In the genomic region with DNA sequence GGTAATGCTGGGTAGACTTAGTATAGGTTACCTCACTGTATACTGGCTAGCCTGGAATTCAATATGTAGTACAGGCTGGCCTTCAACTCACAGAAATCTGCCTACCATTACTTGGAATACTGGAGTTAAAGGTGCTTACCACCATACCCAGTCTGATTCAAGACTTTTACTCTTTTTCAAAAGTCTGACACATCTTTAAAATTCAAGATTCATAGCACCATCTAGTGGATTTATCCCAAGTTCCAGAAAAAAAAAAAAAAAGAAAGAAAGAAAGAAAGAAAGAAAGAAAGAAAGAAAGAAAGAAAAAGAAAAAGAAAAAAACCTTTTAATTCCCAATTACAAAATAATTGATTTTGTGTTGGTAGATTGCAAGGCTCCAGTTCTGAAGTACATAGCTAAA, we compare ENCODE assay signal across 23 mouse cellular contexts.
A peak's percentile ranks its signal among the peaks of the same experiment; 100 is the strongest.
DNase-seq lines count a peak whose midpoint lies in the region; ATAC-seq and TF ChIP-seq lines count a peak whose summit lies in the region.
"Had no signal": no experiment of that assay in that cellular context is flagged by ENCODE, and none has a peak within 500 bp of the region (broad histone marks: within the 10 kb centered on the region; RNA-seq: fewer than 3 reads in every experiment).

No protein-coding gene starts in this region.

- ATAC-seq in forebrain, embryonic 14.5 days: no peak
- ATAC-seq in forebrain, embryonic 11.5 days (replicated peaks; ENCODE audit: low FRiP score): no peak
- no peak for ATAC-seq in midbrain, embryonic 14.5 days (ENCODE audit: low FRiP score, low TSS enrichment)
- no peak for ATAC-seq in stomach, postnatal 0 days (ENCODE audit: low FRiP score, low TSS enrichment)
- ATAC-seq in erythroid progenitor cell, adult 5-6 weeks (replicated peaks; ENCODE audit: low FRiP score, poor library complexity, severe bottlenecking): no peak
- ATAC-seq: CD4-positive, CD25-positive, alpha-beta regulatory T cell, adult 4 months; forebrain, postnatal 0 days had no signal

- H3K27me3 ChIP-seq in forebrain, embryonic 14.5 days (replicated peaks; ENCODE audit: control insufficient read depth, insufficient read depth, low read length): no peaks in the 10 kb centered on the region
- H3K27me3 ChIP-seq in forebrain, embryonic 11.5 days (ENCODE audit: control insufficient read depth, insufficient read depth, low read length): no peaks in the 10 kb centered on the region
- no peaks in the 10 kb centered on the region for H3K27me3 ChIP-seq in midbrain, embryonic 14.5 days (ENCODE audit: control insufficient read depth, insufficient read depth, low read length)
- no peaks in the 10 kb centered on the region for H3K27me3 ChIP-seq in midbrain, embryonic 10.5 days (ENCODE audit: low read depth, poor library complexity, severe bottlenecking)
- H3K27me3 ChIP-seq in stomach, postnatal 0 days (ENCODE audit: control insufficient read depth, insufficient read depth, low read length): no peaks in the 10 kb centered on the region
- H3K27me3 ChIP-seq: embryonic facial prominence, embryonic 15.5 days; forebrain, embryonic 12.5 days; heart, embryonic 12.5 days had no signal

- no peak for TF ChIP-seq EP300 in stomach, postnatal 0 days (optimal IDR thresholded peaks at IDR 0.05)

- no peak overlapping the region for H3K9ac ChIP-seq in forebrain, embryonic 14.5 days (ENCODE audit: low read length)
- H3K9ac ChIP-seq in forebrain, embryonic 11.5 days (ENCODE audit: low read length): no peak overlapping the region
- no peak overlapping the region for H3K9ac ChIP-seq in midbrain, embryonic 14.5 days (replicated peaks; ENCODE audit: low read length)
- H3K9ac ChIP-seq in stomach, postnatal 0 days (ENCODE audit: low read length): no peak overlapping the region
- H3K9ac ChIP-seq: embryonic facial prominence, embryonic 15.5 days; forebrain, embryonic 12.5 days; forebrain, postnatal 0 days; heart, embryonic 12.5 days had no signal

- no peak overlapping the region for H3K4me3 ChIP-seq in forebrain, embryonic 14.5 days (ENCODE audit: low read depth, low read length)
- H3K4me3 ChIP-seq in forebrain, embryonic 11.5 days (ENCODE audit: low read depth, low read length): no peak overlapping the region
- H3K4me3 ChIP-seq in layer of hippocampus, adult 2 months: no peak overlapping the region
- H3K4me3 ChIP-seq in midbrain, embryonic 14.5 days (replicated peaks; ENCODE audit: low read depth, low read length): no peak overlapping the region
- no peak overlapping the region for H3K4me3 ChIP-seq in midbrain, embryonic 10.5 days
- H3K4me3 ChIP-seq in stomach, postnatal 0 days (ENCODE audit: low read depth, low read length): no peak overlapping the region
- H3K4me3 ChIP-seq: embryonic facial prominence, embryonic 15.5 days; erythroblast, embryonic 14.5 days; forebrain, embryonic 12.5 days; heart, embryonic 12.5 days; hindbrain, embryonic 10.5 days had no signal

- H3K27ac ChIP-seq in forebrain, embryonic 14.5 days (ENCODE audit: low read depth, low read length): no peak overlapping the region
- H3K27ac ChIP-seq in forebrain, embryonic 11.5 days (ENCODE audit: low read depth, low read length): no peak overlapping the region
- H3K27ac ChIP-seq in layer of hippocampus, adult 2 months: no peak overlapping the region
- H3K27ac ChIP-seq in midbrain, embryonic 14.5 days (replicated peaks; ENCODE audit: low read depth, low read length): no peak overlapping the region
- H3K27ac ChIP-seq in midbrain, embryonic 10.5 days (replicated peaks): no peak overlapping the region
- no peak overlapping the region for H3K27ac ChIP-seq in stomach, postnatal 0 days (replicated peaks)
- H3K27ac ChIP-seq: embryonic facial prominence, embryonic 15.5 days; forebrain, embryonic 12.5 days; hindbrain, embryonic 10.5 days had no signal

- H3K36me3 ChIP-seq in forebrain, embryonic 14.5 days (ENCODE audit: control insufficient read depth, insufficient read depth, low read length): no peaks in the 10 kb centered on the region
- H3K36me3 ChIP-seq in forebrain, embryonic 11.5 days (ENCODE audit: control insufficient read depth, insufficient read depth, low read length): no peaks in the 10 kb centered on the region
- no peaks in the 10 kb centered on the region for H3K36me3 ChIP-seq in midbrain, embryonic 14.5 days (ENCODE audit: control insufficient read depth, insufficient read depth, low read length)
- H3K36me3 ChIP-seq in midbrain, embryonic 10.5 days: no peaks in the 10 kb centered on the region
- H3K36me3 ChIP-seq in stomach, postnatal 0 days (ENCODE audit: control insufficient read depth, insufficient read depth, low read length): no peaks in the 10 kb centered on the region
- H3K36me3 ChIP-seq: embryonic facial prominence, embryonic 15.5 days; forebrain, embryonic 12.5 days; heart, embryonic 12.5 days; hindbrain, embryonic 10.5 days had no signal

- H3K9me3 ChIP-seq in forebrain, embryonic 14.5 days (replicated peaks; ENCODE audit: control insufficient read depth, low read length): no peaks in the 10 kb centered on the region
- no peaks in the 10 kb centered on the region for H3K9me3 ChIP-seq in forebrain, embryonic 11.5 days (ENCODE audit: control insufficient read depth, low read length)
- no peaks in the 10 kb centered on the region for H3K9me3 ChIP-seq in midbrain, embryonic 14.5 days (ENCODE audit: control insufficient read depth, low read length)
- no peaks in the 10 kb centered on the region for H3K9me3 ChIP-seq in midbrain, embryonic 10.5 days (replicated peaks)
- no peaks in the 10 kb centered on the region for H3K9me3 ChIP-seq in stomach, postnatal 0 days (ENCODE audit: control insufficient read depth, low read length)
- H3K9me3 ChIP-seq: embryonic facial prominence, embryonic 15.5 days; forebrain, embryonic 12.5 days; heart, embryonic 12.5 days; hindbrain, embryonic 10.5 days had no signal

- TF ChIP-seq CTCF in layer of hippocampus, adult 2 months (conservative IDR thresholded peaks at IDR 0.05): peak; percentile 67
- TF ChIP-seq CTCF in stomach, postnatal 0 days (IDR thresholded peaks at IDR 0.05; ENCODE audit: low read depth): 0 out of 2 replicates have a peak, but pooled peaks have one; percentile 10

- peak; percentile 52 for DNase-seq in forebrain, embryonic 14.5 days (ENCODE audit: low spot score)
- no peak for DNase-seq in forebrain, embryonic 11.5 days (ENCODE audit: low spot score)
- DNase-seq in layer of hippocampus, adult 2 months (ENCODE audit: low spot score in 2 of 2): no peak
- DNase-seq in layer of hippocampus, adult 11-12 months (ENCODE audit: low spot score): no peak
- DNase-seq in midbrain, embryonic 14.5 days: peak; percentile 44
- no peak for DNase-seq in midbrain, embryonic 10.5 days (ENCODE audit: low spot score)
- no peak for DNase-seq in stomach, postnatal 0 days (ENCODE audit: low spot score)
- DNase-seq: adrenal gland, adult 2 months; adrenal gland, postnatal 36 days; B cell, adult 2 months; cerebellum, adult 11 months; cerebellum, adult 8-10 months; cerebellum, postnatal 14 days; embryo, embryonic 11 days; forebrain, postnatal 0 days; gastrocnemius, postnatal 25 days had no signal

- H3K4me2 ChIP-seq in forebrain, embryonic 14.5 days (ENCODE audit: low read length): no peak overlapping the region
- no peak overlapping the region for H3K4me2 ChIP-seq in forebrain, embryonic 11.5 days (ENCODE audit: low read depth, low read length, severe bottlenecking)
- H3K4me2 ChIP-seq in midbrain, embryonic 14.5 days (ENCODE audit: low read length): no peak overlapping the region
- no peak overlapping the region for H3K4me2 ChIP-seq in stomach, postnatal 0 days (replicated peaks; ENCODE audit: low read depth)
- H3K4me2 ChIP-seq: embryonic facial prominence, embryonic 15.5 days; forebrain, embryonic 12.5 days; heart, embryonic 12.5 days had no signal

- H3K4me1 ChIP-seq in forebrain, embryonic 14.5 days (ENCODE audit: control insufficient read depth, insufficient read depth, low read length): no peaks in the 10 kb centered on the region
- no peaks in the 10 kb centered on the region for H3K4me1 ChIP-seq in forebrain, embryonic 11.5 days (replicated peaks; ENCODE audit: control insufficient read depth, insufficient read depth, low read length)
- H3K4me1 ChIP-seq in midbrain, embryonic 14.5 days (ENCODE audit: control insufficient read depth, insufficient read depth, low read length): no peaks in the 10 kb centered on the region
- no peaks in the 10 kb centered on the region for H3K4me1 ChIP-seq in midbrain, embryonic 10.5 days
- H3K4me1 ChIP-seq in stomach, postnatal 0 days (replicated peaks; ENCODE audit: control insufficient read depth, insufficient read depth): no peaks in the 10 kb centered on the region
- H3K4me1 ChIP-seq: embryonic facial prominence, embryonic 15.5 days; forebrain, embryonic 12.5 days; heart, embryonic 12.5 days; hindbrain, embryonic 10.5 days had no signal

Comparison
In these comparisons a context has a peak if more than half of its experiments do, and no peak if none do; other contexts are left out.
1. DNase-seq: peak in forebrain, embryonic 14.5 days (single experiment) and midbrain, embryonic 14.5 days (single experiment); none in forebrain, embryonic 11.5 days (single experiment), layer of hippocampus, adult 2 months (0 of 2), layer of hippocampus, adult 11-12 months (single experiment), midbrain, embryonic 10.5 days (single experiment) and stomach, postnatal 0 days (single experiment).